Mouse (Mus musculus) heart, embryonic 11.5 days (tissue): ENCODE measurements around the gene Stxbp5. TPM values are rescaled to one million over a fixed set of nuclear protein-coding genes. Genes with fewer than 3 reads are reported as not detected.

ENCODE experiments used
- ATAC-seq: fragments of 200-750 bp; cut with Nextera tagmentation; replicated peaks from 2 replicates; pipeline ENCODE4 v1.8.0; 2017; ENCODE audit warnings: moderate library complexity; ENCODE audit not compliant: insufficient number of reproducible peaks, low FRiP score, low TSS enrichment
- H3K27ac ChIP-seq: fragments of 300-500 bp; sonication (generic); 2 replicates; pipeline ENCODE4 v1.5.1; 2014; ENCODE audit warnings: mild to moderate bottlenecking, low read depth, low read length
- H3K27me3 ChIP-seq: fragments of 300-500 bp; sonication (generic); 2 replicates; pipeline ENCODE4 v1.6.1; 2014; ENCODE audit warnings: mild to moderate bottlenecking, low read length, mixed read lengths; ENCODE audit not compliant: control insufficient read depth, insufficient read depth
- H3K36me3 ChIP-seq: fragments of 300-500 bp; sonication (generic); 2 replicates; pipeline ENCODE4 v1.6.1; 2014; ENCODE audit warnings: mild to moderate bottlenecking, low read length, moderate library complexity, mixed read lengths; ENCODE audit not compliant: control insufficient read depth, insufficient read depth
- H3K4me1 ChIP-seq: fragments of 300-500 bp; sonication (generic); 2 replicates; pipeline ENCODE4 v1.6.1; 2014; ENCODE audit warnings: low read length; ENCODE audit not compliant: control insufficient read depth, insufficient read depth
- H3K4me2 ChIP-seq: fragments of 300-500 bp; sonication (generic); 2 replicates; pipeline ENCODE4 v1.6.1; 2014; ENCODE audit warnings: mild to moderate bottlenecking, moderate library complexity
- H3K4me3 ChIP-seq: fragments of 300-500 bp; sonication (generic); 2 replicates; pipeline ENCODE4 v1.5.1; 2014; ENCODE audit warnings: low read depth, low read length
- H3K9ac ChIP-seq: fragments of 300-500 bp; sonication (generic); 2 replicates; pipeline ENCODE4 v1.6.1; 2014; ENCODE audit warnings: mild to moderate bottlenecking, low read depth, low read length, moderate library complexity
- H3K9me3 ChIP-seq: fragments of 300-500 bp; sonication (generic); replicated peaks from 2 replicates; pipeline ENCODE4 v1.6.1; 2016; ENCODE audit warnings: low read length; ENCODE audit not compliant: control insufficient read depth
- WGBS: fragments of 180-500 bp; shearing (Covaris S2); extraction: QIAGEN DNeasy Blood & Tissue Kit; methylation state at CpG from one replicate; pipeline ENCODE4 v1.1.7; 2014; ENCODE audit not compliant: insufficient replicate concordance; 5-methylcytosine and 5-hydroxymethylcytosine counted together
- polyA plus RNA-seq: library from polyadenylated mRNA; unstranded; fragments of >200 nt; fragmentation: Nextera tagmentation; extraction: Ambion mirVana; gene quantifications from 2 replicates; pipeline ENCODE4 v1.2.1, GENCODE M21; 2014

Gene Stxbp5
- 4.9 and 5.5 TPM in 2 replicates for polyA plus RNA-seq

DNA sequence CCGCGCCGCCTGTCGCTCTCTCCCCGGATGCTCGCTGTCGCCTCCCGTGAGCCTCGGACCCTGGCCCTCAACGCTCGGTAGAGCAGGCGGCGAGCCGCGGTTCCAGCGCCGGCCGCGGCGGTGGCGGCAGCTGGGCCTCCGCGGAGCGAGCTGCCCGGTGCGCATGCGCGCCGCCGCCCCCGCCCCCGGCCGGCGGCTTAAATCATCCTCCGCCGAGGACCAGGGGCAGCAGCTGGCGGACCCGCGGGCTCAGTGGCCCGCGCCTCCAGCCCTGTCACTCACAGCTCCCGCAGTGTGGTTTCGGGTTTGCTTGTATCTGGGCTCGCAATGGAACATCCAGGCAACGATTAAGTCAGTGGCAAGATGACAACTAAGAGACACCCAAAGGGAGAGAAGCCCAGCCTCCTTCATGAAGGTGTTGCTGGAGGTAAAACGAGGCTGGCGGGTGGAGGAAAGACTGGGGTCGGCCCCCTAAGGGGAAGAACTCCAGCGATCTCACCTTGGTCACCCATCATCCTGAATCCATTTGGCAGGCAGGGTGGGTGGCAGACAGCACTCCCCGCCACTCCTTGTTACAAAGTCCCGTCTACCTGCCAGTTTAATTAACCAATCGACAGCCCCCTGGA, at the start of gene Stxbp5:
Stxbp5 (minus strand) TSS at position 9 of the 626 bp plus-strand sequence.
- H3K9ac ChIP-seq = peak within 1 kb of the TSS; percentile 90
- 0% methylated on average over 33 of the region's 52 CpGs for WGBS
- no peaks in the 10 kb centered on the region for H3K27me3 ChIP-seq
- H3K4me3 ChIP-seq = peak within 1 kb of the TSS; percentile 91
- H3K4me2 ChIP-seq = peak within 1 kb of the TSS; percentile 97
- no peaks in the 10 kb centered on the region for H3K36me3 ChIP-seq
- no peaks in the 10 kb centered on the region for H3K9me3 ChIP-seq
- peak; percentile 84 for ATAC-seq
- peak within 1 kb of the TSS; percentile 94 for H3K27ac ChIP-seq
- no peaks in the 10 kb centered on the region for H3K4me1 ChIP-seq

- no peak overlapping the region for H3K9ac ChIP-seq
- 88% methylated on average over 5 of the region's 5 CpGs for WGBS
Measured at GRCm38 (mm10) chr10:9912395-9912794, 11.5 kb upstream of the Stxbp5 start.

GRCm38 (mm10) chr10:9907919-9908502, 7.1 kb upstream of the Stxbp5 start:
- Histone ChIP-seq H3K4me2 (no peak overlapping the region), H3K9me3 (0 out of 2 replicates have a peak, but pooled peaks cover 2% of the 10 kb centered on the region), H3K4me3 (no peak overlapping the region), H3K4me1 (no peaks in the 10 kb centered on the region), H3K36me3 (no peaks in the 10 kb centered on the region), H3K27me3 (no peaks in the 10 kb centered on the region), H3K27ac (no peak overlapping the region), H3K9ac (no peak overlapping the region)
- WGBS = 67% methylated on average over 8 of the region's 8 CpGs
- ATAC-seq = no peak

More at GRCm38 (mm10) chr10:9912395-9912794, 11.5 kb upstream of the Stxbp5 start:
- no peak for ATAC-seq
- 0 out of 2 replicates have a peak, but pooled peaks cover 2% of the 10 kb centered on the region for H3K9me3 ChIP-seq
- H3K4me2 ChIP-seq = no peak overlapping the region
- no peaks in the 10 kb centered on the region for H3K36me3 ChIP-seq
- no peak overlapping the region for H3K4me3 ChIP-seq
- no peaks in the 10 kb centered on the region for H3K4me1 ChIP-seq
- no peak overlapping the region for H3K27ac ChIP-seq
- no peaks in the 10 kb centered on the region for H3K27me3 ChIP-seq

GRCm38 (mm10) chr10:9907519-9907918, 6.6 kb upstream of the Stxbp5 start:
- no peak for ATAC-seq
- H3K9ac ChIP-seq = no peak overlapping the region
- H3K4me3 ChIP-seq = no peak overlapping the region
- 82% methylated on average over 2 of the region's 2 CpGs for WGBS
- H3K4me1 ChIP-seq = no peaks in the 10 kb centered on the region
- no peak overlapping the region for H3K27ac ChIP-seq
- no peak overlapping the region for H3K4me2 ChIP-seq
- H3K9me3 ChIP-seq = 0 out of 2 replicates have a peak, but pooled peaks cover 2% of the 10 kb centered on the region
- no peaks in the 10 kb centered on the region for H3K36me3 ChIP-seq
- no peaks in the 10 kb centered on the region for H3K27me3 ChIP-seq

DNA sequence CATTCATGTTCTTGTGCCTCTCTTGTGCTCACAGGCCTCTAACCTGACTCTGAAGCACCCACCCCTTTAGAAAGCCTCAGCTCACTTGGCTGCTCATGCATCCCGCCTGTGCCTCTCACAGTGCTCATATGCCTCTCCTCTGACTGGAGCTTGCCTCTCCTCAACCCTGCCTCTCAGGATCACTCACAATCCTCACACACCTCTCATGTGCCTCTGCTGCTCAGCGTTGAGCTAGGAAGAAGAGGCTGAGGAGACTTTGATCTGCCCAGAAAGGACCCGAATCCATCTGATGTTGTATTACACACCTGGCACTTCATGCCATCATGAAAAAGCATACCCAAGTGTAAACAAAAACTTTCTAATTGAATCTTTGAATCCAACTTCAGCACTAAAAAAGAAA, 5.3 kb upstream of the Stxbp5 start:
- no peak for ATAC-seq
- no peak overlapping the region for H3K4me3 ChIP-seq
- no peaks in the 10 kb centered on the region for H3K36me3 ChIP-seq
- no peak overlapping the region for H3K27ac ChIP-seq
- no peaks in the 10 kb centered on the region for H3K4me1 ChIP-seq
- H3K9me3 ChIP-seq = 0 out of 2 replicates have a peak, but pooled peaks cover 1% of the 10 kb centered on the region
- H3K4me2 ChIP-seq = no peak overlapping the region
- no peaks in the 10 kb centered on the region for H3K27me3 ChIP-seq
- WGBS = 59% methylated on average over 3 of the region's 3 CpGs
- H3K9ac ChIP-seq = no peak overlapping the region

DNA sequence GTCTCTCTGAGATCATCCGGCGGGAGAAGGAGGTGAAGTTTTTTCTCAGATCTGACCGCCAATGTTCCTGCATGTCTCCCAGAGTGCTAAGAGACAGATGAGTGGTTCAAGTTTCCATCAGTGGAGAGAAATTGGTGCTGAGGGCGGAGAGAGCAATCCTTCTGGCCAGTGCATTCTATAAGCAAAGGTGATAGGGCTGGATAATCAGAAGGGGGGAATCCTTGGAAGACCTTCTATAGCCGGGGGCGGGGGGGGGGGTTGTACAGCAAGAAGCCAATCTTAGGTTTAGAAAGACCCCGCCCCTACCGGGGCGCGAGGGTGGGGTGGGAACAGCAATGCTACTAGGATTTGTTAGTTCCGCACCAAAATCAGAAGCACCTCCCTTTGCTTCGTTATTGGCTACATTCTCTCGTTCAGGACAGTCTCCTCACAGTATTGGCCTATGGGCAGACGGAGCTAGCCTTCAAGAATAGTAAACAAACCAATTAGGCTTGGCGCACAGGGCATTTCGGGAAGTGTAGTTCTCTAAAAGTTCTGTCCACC, 889 bp upstream of the Stxbp5 start:
- peak overlapping the region; percentile 97 for H3K4me2 ChIP-seq
- ATAC-seq = peak; percentile 89
- H3K9me3 ChIP-seq = no peaks in the 10 kb centered on the region
- H3K9ac ChIP-seq = peak overlapping the region; percentile 90
- WGBS = under 1% methylated on average over 16 of the region's 16 CpGs
- H3K27me3 ChIP-seq = no peaks in the 10 kb centered on the region
- H3K4me3 ChIP-seq = peak overlapping the region; percentile 91
- H3K36me3 ChIP-seq = no peaks in the 10 kb centered on the region
- no peaks in the 10 kb centered on the region for H3K4me1 ChIP-seq
- peak overlapping the region; percentile 94; the same call in 1 of the 2 replicates for H3K27ac ChIP-seq

DNA sequence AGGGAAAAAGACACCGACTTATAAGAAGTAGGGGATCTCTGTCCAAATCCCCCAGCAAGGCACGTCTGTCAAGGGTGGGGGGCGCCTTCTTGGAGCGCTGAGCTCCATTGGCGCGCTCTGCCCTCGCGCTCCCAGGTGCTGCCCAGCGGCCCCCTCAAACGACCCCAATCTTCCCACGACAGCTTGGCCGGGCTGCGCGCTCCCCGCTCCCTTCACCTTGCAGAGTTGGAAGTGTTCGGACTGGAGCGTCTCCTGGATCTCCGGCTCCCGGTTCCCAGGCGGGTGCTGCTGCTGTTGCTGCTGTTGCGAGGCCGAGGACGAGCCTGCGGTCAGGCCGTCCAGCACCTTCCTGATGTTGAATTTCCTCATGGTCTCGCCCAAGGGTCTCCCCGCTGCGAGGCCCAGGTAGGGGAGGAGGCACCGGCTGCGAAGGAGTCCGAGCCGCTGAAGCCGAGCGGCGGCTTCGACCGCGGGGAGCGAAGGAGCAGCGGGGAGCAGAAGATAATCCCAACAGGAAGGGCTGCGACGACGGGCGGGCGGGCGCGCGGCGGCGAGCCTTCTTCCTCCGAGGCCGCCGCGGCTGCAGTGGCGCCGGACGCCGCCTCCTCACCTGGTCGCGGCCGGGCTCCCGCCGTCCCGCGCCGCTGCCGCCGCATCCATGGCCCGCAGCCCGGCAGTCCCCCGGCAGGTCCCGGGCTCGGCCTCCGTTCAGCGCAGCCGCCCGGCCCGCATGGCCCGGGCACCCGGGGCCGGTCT, 386 bp downstream of the Stxbp5 start:
- Histone ChIP-seq H3K4me2 (peak overlapping the region; percentile 97), H3K36me3 (no peaks in the 10 kb centered on the region), H3K27ac (peak overlapping the region; percentile 94), H3K27me3 (no peaks in the 10 kb centered on the region), H3K9me3 (no peaks in the 10 kb centered on the region), H3K9ac (peak overlapping the region; percentile 90), H3K4me3 (peak overlapping the region; percentile 91), H3K4me1 (no peaks in the 10 kb centered on the region)
- WGBS = under 1% methylated on average over 71 of the region's 81 CpGs
- peak; percentile 56 for ATAC-seq

DNA sequence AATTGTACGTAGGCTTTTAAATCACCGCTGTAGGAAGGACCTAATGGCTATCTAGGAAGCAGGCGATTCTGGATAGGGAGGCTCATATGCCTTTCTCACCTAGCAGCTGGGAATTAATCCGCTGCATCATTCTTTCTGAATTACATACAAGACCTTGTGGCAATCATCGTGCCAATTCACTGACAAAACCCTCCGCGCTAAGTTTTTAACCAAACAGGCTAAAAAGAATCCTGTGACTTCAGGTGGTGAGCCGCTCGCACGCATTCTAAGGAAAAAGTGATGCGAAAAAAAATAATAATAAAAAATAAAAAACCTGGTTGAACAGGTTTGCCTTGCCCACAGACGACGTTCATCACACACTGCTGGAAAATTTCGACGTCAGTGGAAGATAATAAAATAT, 1.1 kb downstream of the Stxbp5 start:
- ATAC-seq = no peak
- WGBS = 1% methylated on average over 15 of the region's 15 CpGs

More for the DNA sequence above, 1.1 kb downstream of the Stxbp5 start:
- H3K4me2 ChIP-seq = peak overlapping the region; percentile 97
- no peaks in the 10 kb centered on the region for H3K4me1 ChIP-seq
- H3K27me3 ChIP-seq = no peaks in the 10 kb centered on the region
- H3K9me3 ChIP-seq = no peaks in the 10 kb centered on the region
- peak overlapping the region; percentile 91 for H3K4me3 ChIP-seq
- H3K27ac ChIP-seq = no peak overlapping the region
- H3K9ac ChIP-seq = peak overlapping the region; percentile 90
- no peaks in the 10 kb centered on the region for H3K36me3 ChIP-seq
